Mouse (Mus musculus) intestine, embryonic 16.5 days (tissue): ENCODE data around the gene Olfr768. TPM values are rescaled to one million over a fixed set of nuclear protein-coding genes. Genes with fewer than 3 reads are reported as not detected.

Source experiments
- polyA plus RNA-seq: library from polyadenylated mRNA; unstranded; fragments of >200 nt; fragmentation: Nextera tagmentation; extraction: Ambion mirVana; gene quantifications from 2 replicates; pipeline ENCODE4 v1.2.1, GENCODE M21; 2015

Gene Olfr768
- polyA plus RNA-seq, 1 experiment from 2014 or later = not detected

Other genes starting within 250 kb of the Olfr768 start
- gene Gdf11, start 207.7 kb downstream of the Olfr768 start, polyA plus RNA-seq = 2.1 and 2.2 TPM in 2 replicates
- 794 TPM in 2 replicates for gene Cd63, start 198.4 kb downstream of the Olfr768 start, polyA plus RNA-seq
- gene Rdh5, start 176.5 kb downstream of the Olfr768 start, polyA plus RNA-seq = 18.6 and 18.8 TPM in 2 replicates
- 208 and 220 TPM in 2 replicates for gene Bloc1s1, start 175.3 kb downstream of the Olfr768 start, polyA plus RNA-seq
- 3.3 and 3.7 TPM in 2 replicates for gene Itga7, start 165.6 kb downstream of the Olfr768 start, polyA plus RNA-seq
- gene Mettl7b, start 138.4 kb downstream of the Olfr768 start, polyA plus RNA-seq = 23.2 and 28.6 TPM in 2 replicates
- not detected in 2 replicates for gene Olfr9, start 109.9 kb downstream of the Olfr768 start, polyA plus RNA-seq
- gene Olfr763, start 88.6 kb downstream of the Olfr768 start, polyA plus RNA-seq = not detected in 2 replicates
- gene Olfr764-ps1, start 59.5 kb downstream of the Olfr768 start, polyA plus RNA-seq = not detected in 2 replicates
- not detected in 2 replicates for gene Olfr765, start 49.4 kb downstream of the Olfr768 start, polyA plus RNA-seq
- not detected in 2 replicates for gene Olfr766-ps1, start 30.4 kb downstream of the Olfr768 start, polyA plus RNA-seq
- gene Olfr767, start 16.5 kb downstream of the Olfr768 start, polyA plus RNA-seq = not detected in 2 replicates
- not detected in 2 replicates for gene Olfr769, start 18.5 kb upstream of the Olfr768 start, polyA plus RNA-seq
- not detected in 2 replicates for gene Olfr770, start 39.6 kb upstream of the Olfr768 start, polyA plus RNA-seq
- gene Olfr771, start 65.4 kb upstream of the Olfr768 start, polyA plus RNA-seq = not detected in 2 replicates
- gene Olfr772, start 78.5 kb upstream of the Olfr768 start, polyA plus RNA-seq = not detected in 2 replicates
- not detected in 2 replicates for gene Olfr773, start 88.0 kb upstream of the Olfr768 start, polyA plus RNA-seq
- not detected in 2 replicates for gene Olfr774, start 136.8 kb upstream of the Olfr768 start, polyA plus RNA-seq
- gene Olfr775, start 149.0 kb upstream of the Olfr768 start, polyA plus RNA-seq = not detected in 2 replicates
- gene Olfr776, start 159.8 kb upstream of the Olfr768 start, polyA plus RNA-seq = not detected in 2 replicates
- gene Olfr777, start 172.1 kb upstream of the Olfr768 start, polyA plus RNA-seq = not detected in 2 replicates
- gene Olfr780, start 218.7 kb upstream of the Olfr768 start, polyA plus RNA-seq = not detected in 2 replicates
- gene Olfr781, start 229.5 kb upstream of the Olfr768 start, polyA plus RNA-seq = not detected in 2 replicates
- not detected in 2 replicates for gene Olfr782, start 249.5 kb upstream of the Olfr768 start, polyA plus RNA-seq